Mouse (Mus musculus) midbrain, embryonic 16.5 days (tissue): Measurements from ENCODE around the gene Sv2a. TPM values are rescaled to one million over a fixed set of nuclear protein-coding genes. Genes with fewer than 3 reads are reported as not detected.

Experiments used
- ATAC-seq: fragments of 200-750 bp; cut with Nextera tagmentation; 2 replicates; pipeline ENCODE4 v1.8.0; 2017; ENCODE audit warnings: moderate TSS enrichment
- H3K27ac ChIP-seq: fragments of 300-500 bp; sonication (generic); 2 replicates; pipeline ENCODE4 v1.5.1; 2014; ENCODE audit warnings: mild to moderate bottlenecking, low read length, mixed read lengths
- H3K27me3 ChIP-seq: fragments of 300-500 bp; sonication (generic); 2 replicates; pipeline ENCODE4 v1.6.1; 2014; ENCODE audit warnings: low read depth, low read length, mixed read lengths; ENCODE audit not compliant: control insufficient read depth, insufficient read depth
- H3K36me3 ChIP-seq: fragments of 300-500 bp; sonication (generic); 2 replicates; pipeline ENCODE4 v1.6.1; 2014; ENCODE audit warnings: mild to moderate bottlenecking, low read length, moderate library complexity, mixed read lengths; ENCODE audit not compliant: control insufficient read depth, insufficient read depth
- H3K4me1 ChIP-seq: fragments of 300-500 bp; sonication (generic); 2 replicates; pipeline ENCODE4 v1.6.1; 2014; ENCODE audit warnings: mild to moderate bottlenecking, low read length, mixed read lengths; ENCODE audit not compliant: control insufficient read depth, insufficient read depth
- H3K4me2 ChIP-seq: fragments of 300-500 bp; sonication (generic); 2 replicates; pipeline ENCODE4 v1.6.1; 2014; ENCODE audit warnings: mild to moderate bottlenecking, low read length, mixed read lengths
- H3K4me3 ChIP-seq: fragments of 300-500 bp; sonication (generic); 2 replicates; pipeline ENCODE4 v1.5.1; 2014; ENCODE audit warnings: low read depth, mild to moderate bottlenecking, low read length, moderate library complexity, mixed read lengths
- H3K9ac ChIP-seq: fragments of 300-500 bp; sonication (generic); 2 replicates; pipeline ENCODE4 v1.6.1; 2014; ENCODE audit warnings: low read depth, low read length, mixed read lengths
- H3K9me3 ChIP-seq: fragments of 300-500 bp; sonication (generic); replicated peaks from 2 replicates; pipeline ENCODE4 v1.6.1; 2014; ENCODE audit warnings: mild to moderate bottlenecking, low read length, mixed read lengths; ENCODE audit not compliant: control insufficient read depth, poor library complexity, severe bottlenecking
- WGBS: fragments of 180-500 bp; shearing (Covaris S2); extraction: QIAGEN DNeasy Blood & Tissue Kit; methylation state at CpG from one replicate; pipeline ENCODE4 v1.1.7; 2014; 5-methylcytosine and 5-hydroxymethylcytosine counted together
- polyA plus RNA-seq: library from polyadenylated mRNA; unstranded; fragments of >200 nt; fragmentation: Nextera tagmentation; extraction: Ambion mirVana; gene quantifications from 2 replicates; pipeline ENCODE4 v1.2.1, GENCODE M21; 2015

Gene Sv2a
- polyA plus RNA-seq, 1 experiment from 2014 or later: 137 TPM

- Histone ChIP-seq H3K4me3 (no peak overlapping the region), H3K9ac (no peak overlapping the region), H3K27ac (no peak overlapping the region), H3K27me3 (no peaks in the 10 kb centered on the region), H3K4me2 (peak overlapping the region; percentile 89), H3K4me1 (peaks cover 16% of the 10 kb centered on the region), H3K36me3 (peaks cover 7% of the 10 kb centered on the region; the same call in 1 of the 2 replicates), H3K9me3 (no peaks in the 10 kb centered on the region)
- 58% methylated on average over 4 of the region's 4 CpGs for WGBS
- ATAC-seq: no peak
Observed at GRCm38 (mm10) chr3:96160222-96160802, 20.6 kb upstream of the Sv2a start.

- WGBS: 1% methylated on average over 12 of the region's 12 CpGs
Observed at GRCm38 (mm10) chr3:96160803-96161516, 20.0 kb upstream of the Sv2a start.

DNA sequence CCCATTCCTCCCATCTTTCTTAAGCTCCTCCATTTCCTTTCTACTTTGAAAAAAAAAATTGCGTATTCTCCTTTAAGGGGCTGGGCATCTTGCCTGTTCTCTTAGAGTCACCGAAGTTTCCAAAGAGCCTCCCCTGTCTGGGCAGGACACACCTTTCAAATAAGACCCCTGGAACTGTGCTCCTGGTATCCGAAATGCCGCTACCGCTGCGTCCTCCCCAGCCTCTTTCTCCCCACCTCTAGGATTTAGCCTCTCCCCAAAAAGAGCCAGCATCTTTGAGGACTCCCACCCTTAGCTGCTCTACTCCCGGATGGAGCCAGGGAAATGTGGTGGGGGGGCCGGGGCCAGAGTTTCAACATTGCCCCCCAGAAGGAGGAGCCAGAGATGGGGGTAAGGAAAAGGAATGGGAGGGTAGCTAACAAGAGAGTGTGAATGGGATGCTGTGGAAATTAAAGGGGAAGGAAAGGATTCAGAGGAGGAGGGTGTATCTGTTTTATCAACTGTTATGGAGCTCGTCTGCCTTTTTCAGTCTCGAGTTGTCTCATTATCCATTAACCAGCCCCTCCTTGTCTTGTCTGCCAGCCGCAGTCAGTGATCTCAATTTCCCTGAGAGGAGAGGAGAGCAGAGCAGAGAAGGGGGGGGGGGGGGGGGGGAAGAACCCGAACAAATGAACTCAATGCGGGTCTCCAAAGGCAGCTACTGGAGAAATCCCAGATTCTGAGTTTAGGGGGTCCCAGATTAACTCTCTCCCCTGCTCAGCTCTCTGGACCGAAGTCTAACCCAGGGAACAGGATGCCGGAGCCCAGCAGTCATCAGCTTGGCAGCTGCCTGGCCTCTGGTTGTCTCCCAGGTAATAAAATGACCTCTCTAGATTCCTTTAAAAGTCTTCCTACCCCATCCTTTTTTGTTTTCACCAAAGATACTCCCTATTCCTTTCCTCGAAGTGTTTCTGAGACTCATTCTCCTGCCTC is 18.8 kb upstream of the Sv2a start, which contains the start of gene Mtmr11:
Mtmr11 (plus strand) TSS at position 136 of the 972 bp plus-strand sequence.
- WGBS: 9% methylated on average over 14 of the region's 16 CpGs
- no peaks in the 10 kb centered on the region for H3K36me3 ChIP-seq
- no peaks in the 10 kb centered on the region for H3K9me3 ChIP-seq
- H3K9ac ChIP-seq: peak within 1 kb of the TSS; percentile 66
- peak within 1 kb of the TSS; percentile 72 for H3K27ac ChIP-seq
- H3K4me1 ChIP-seq: peaks cover 16% of the 10 kb centered on the region
- H3K27me3 ChIP-seq: no peaks in the 10 kb centered on the region
- peak; percentile 40; the same call in 1 of the 2 replicates for ATAC-seq
- peak within 1 kb of the TSS; percentile 89 for H3K4me2 ChIP-seq
- H3K4me3 ChIP-seq: peak within 1 kb of the TSS; percentile 41

More at GRCm38 (mm10) chr3:96160803-96161516, 20.0 kb upstream of the Sv2a start:
- H3K4me3 ChIP-seq: peak overlapping the region; percentile 41
- peak overlapping the region; percentile 72 for H3K27ac ChIP-seq
- no peaks in the 10 kb centered on the region for H3K27me3 ChIP-seq
- peak overlapping the region; percentile 66 for H3K9ac ChIP-seq
- H3K9me3 ChIP-seq: no peaks in the 10 kb centered on the region
- ATAC-seq: peak; percentile 85
- 0 out of 2 replicates have a peak, but pooled peaks cover under 1% of the 10 kb centered on the region for H3K36me3 ChIP-seq
- peaks cover 16% of the 10 kb centered on the region for H3K4me1 ChIP-seq
- H3K4me2 ChIP-seq: peak overlapping the region; percentile 89

GRCm38 (mm10) chr3:96163040-96163439 is 17.9 kb upstream of the Sv2a start:
- Histone ChIP-seq H3K4me2 (peak overlapping the region; percentile 89; the same call in 1 of the 2 replicates), H3K4me1 (peaks cover 16% of the 10 kb centered on the region), H3K9ac (no peak overlapping the region), H3K27ac (no peak overlapping the region), H3K4me3 (no peak overlapping the region), H3K9me3 (no peaks in the 10 kb centered on the region), H3K36me3 (no peaks in the 10 kb centered on the region), H3K27me3 (no peaks in the 10 kb centered on the region)
- WGBS: 88% methylated on average over 6 of the region's 6 CpGs
- ATAC-seq: no peak

DNA sequence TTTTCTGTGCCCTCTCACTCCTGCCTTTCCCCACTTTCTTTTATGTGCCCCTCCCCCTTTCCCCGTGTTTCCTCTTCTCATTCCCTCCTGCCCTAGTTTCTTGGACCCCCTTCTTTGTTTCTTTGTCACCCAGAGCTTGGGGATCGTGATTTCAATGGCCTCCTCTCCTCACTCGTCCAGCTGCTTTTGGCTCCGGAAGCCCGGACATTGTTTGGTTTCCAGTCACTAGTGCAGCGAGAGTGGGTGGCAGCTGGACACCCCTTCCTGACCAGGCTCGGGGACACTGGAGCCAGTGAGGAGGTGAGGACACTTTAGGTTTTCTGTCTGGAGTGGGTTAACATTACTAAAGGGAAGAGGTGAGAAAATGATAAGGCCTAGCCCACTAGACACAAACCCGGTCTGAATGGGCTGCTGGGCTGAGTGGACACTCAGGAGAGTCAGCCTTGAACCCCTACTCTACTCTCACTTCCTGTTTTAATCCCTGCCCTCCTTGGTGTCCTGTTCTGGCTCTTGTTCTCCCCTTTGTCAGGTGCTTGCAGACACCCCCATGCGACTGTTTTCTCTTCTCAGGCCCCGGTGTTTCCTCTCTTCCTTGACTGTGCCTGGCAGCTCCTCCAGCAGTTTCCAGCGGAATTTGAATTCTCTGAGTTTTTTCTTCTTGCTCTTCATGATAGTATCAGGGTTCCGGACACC is 12.3 kb upstream of the Sv2a start:
- peaks cover 18% of the 10 kb centered on the region for H3K4me1 ChIP-seq
- no peak overlapping the region for H3K4me3 ChIP-seq
- ATAC-seq: no peak
- WGBS: 65% methylated on average over 12 of the region's 12 CpGs
- no peaks in the 10 kb centered on the region for H3K36me3 ChIP-seq
- no peak overlapping the region for H3K27ac ChIP-seq
- no peaks in the 10 kb centered on the region for H3K27me3 ChIP-seq
- no peak overlapping the region for H3K4me2 ChIP-seq
- no peak overlapping the region for H3K9ac ChIP-seq
- no peaks in the 10 kb centered on the region for H3K9me3 ChIP-seq

DNA sequence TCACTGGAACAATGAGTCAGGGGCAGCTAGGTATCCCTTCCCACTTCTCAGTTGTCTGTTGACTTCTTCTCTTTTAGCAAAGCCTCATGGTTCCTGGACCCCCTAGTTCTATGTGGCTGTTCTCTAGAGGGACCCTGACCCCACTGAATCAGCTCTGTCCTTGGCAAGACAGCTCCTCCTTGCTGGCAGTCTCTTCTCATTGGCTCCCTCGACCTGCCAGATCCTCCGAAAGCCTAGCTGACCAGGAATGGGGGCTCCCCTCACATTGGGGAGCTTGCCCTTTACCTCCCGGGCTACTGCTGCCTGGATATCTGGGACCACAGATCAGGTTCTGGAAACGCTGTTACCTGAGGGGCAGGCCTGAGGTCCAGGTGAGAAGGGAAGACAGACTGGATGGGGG is 10.7 kb upstream of the Sv2a start:
- no peak for ATAC-seq
- Histone ChIP-seq H3K9ac (0 out of 2 replicates have a peak overlapping the region, but pooled peaks have one; percentile 4), H3K27me3 (no peaks in the 10 kb centered on the region), H3K36me3 (peaks cover 8% of the 10 kb centered on the region; the same call in 1 of the 2 replicates), H3K4me1 (peaks cover 31% of the 10 kb centered on the region), H3K27ac (no peak overlapping the region), H3K4me2 (no peak overlapping the region), H3K4me3 (no peak overlapping the region), H3K9me3 (no peaks in the 10 kb centered on the region)
- WGBS: 84% methylated on average over 4 of the region's 4 CpGs

DNA sequence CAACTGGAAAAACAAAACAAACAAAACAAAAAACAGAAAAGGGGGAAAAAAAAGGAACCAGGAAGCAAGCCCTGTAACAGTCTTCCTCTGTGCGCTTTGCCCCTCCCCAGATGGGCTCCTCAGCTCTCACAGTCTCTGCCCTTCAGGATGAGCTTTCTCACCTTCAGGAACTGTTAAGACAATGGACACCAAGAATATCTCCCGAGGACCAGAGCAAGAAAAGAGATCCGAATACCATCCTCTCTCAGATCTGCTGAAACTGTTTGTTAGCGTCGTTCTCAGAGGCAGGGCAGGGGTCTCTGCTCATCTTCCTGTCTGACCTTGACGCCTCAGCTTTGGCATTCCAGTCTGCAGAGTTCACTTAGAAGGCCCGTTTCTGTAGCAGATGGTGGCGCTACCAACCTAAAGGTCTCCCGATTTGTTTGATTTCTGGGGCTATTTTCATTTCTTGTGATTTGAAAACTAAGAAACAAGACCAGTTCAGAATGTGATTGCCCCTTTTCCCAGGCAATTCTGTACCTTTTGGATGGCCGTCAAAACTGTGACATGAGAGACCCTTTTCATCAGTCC is 9.9 kb upstream of the Sv2a start:
- Histone ChIP-seq H3K9me3 (no peaks in the 10 kb centered on the region), H3K4me3 (peak overlapping the region; percentile 64), H3K36me3 (peaks cover 10% of the 10 kb centered on the region; the same call in 1 of the 2 replicates), H3K27me3 (no peaks in the 10 kb centered on the region), H3K4me2 (peak overlapping the region; percentile 73), H3K27ac (peak overlapping the region; percentile 99), H3K9ac (peak overlapping the region; percentile 26; the same call in 1 of the 2 replicates), H3K4me1 (peaks cover 31% of the 10 kb centered on the region)
- no peak for ATAC-seq
- WGBS: 72% methylated on average over 10 of the region's 10 CpGs
